Mouse (Mus musculus) layer of hippocampus, postnatal 36 days (tissue): Measurements from ENCODE around the gene Cnn3. TPM values are rescaled to one million over a fixed set of nuclear protein-coding genes. Genes with fewer than 3 reads are reported as not detected.
A peak's percentile ranks its signal among the peaks of the same experiment; 100 is the strongest.

Experiments
- DNase-seq, 2 experiments: peaks; one replicate each; pipeline ENCODE4 v3.0.0; 2022
- total RNA-seq, 2 experiments: library from RNA; stranded (reverse); gene quantifications; 2 replicates each; pipeline ENCODE4 v1.2.3; 2021

Gene Cnn3
- 100 to 1,000 TPM in 1 of 2 experiments, 10 to 100 TPM in 1; 98.4 to 111 TPM for total RNA-seq

GRCm38 (mm10) chr3:121425861-121426620, at the start of gene Cnn3:
Gene Cnn3, plus strand, starts transcription at chr3:121426497.
- peak; percentile 86 for DNase-seq

DNA sequence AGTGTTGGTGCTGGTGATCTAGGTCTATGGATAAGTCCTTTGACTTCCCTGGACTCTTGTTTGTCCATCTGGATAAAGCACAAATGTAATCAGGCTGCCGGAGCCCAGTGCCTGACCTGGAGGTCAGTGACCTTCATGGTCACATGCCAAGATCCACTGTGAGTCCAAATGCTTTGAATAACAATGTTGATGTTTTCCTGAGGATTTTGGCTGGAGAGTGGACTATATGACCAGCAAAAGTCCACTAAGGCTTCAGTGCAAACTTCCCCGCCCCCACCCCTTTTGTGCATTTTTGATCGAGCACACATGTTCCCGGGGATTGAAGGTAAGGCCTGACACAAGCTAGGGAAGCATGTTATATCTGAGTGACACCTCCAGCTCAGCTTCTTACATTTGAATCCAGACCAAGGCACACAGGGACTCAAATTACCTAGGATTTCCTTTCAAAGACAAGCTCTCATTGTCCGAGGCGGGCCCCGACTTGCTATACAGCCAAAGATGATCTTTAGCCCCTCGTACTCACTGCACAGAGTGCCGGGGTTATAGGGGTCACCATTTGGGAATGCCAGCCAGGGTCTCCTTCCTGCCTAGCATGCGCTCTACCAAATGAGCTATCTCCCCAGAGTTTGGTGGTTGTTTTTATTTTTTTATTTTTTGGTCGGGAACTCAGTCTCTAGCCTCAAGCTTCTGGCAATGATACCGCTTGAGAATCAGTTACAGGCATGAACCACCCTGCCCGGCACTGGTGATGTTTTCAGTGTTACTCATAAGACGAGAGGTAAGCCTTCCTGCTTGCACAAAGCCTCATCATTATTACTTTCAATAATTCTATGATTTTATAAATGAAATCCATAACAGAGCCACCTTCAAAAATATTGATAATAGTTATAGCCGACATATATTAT, 47.3 kb upstream of the Cnn3 start:
- no peak for DNase-seq

DNA sequence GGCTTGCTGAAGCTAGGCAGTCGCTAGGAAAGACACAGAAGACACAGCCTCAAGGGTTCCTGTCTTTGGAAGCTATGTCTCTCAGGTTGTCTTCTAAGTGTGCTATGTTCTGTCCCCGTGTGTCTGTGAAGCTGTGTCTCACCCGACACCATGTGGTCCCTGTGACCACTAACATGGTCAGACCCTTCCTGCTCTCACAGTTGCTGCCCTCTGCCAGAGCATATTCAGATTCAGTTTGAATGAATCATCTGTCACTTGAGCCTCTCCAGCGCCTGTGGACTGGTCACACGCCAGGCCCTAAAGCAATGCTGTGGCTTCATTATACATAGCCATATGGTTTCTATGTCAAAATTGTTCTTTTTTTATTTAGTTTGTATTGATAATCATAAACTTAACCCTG, 46.6 kb upstream of the Cnn3 start:
- no peak for DNase-seq

- no peak for DNase-seq
These were observed 38.8 kb upstream of the Cnn3 start for GRCm38 (mm10) chr3:121387471-121388009.

- DNase-seq: no peak
These were observed 36.9 kb upstream of the Cnn3 start for GRCm38 (mm10) chr3:121389366-121389765.

DNA sequence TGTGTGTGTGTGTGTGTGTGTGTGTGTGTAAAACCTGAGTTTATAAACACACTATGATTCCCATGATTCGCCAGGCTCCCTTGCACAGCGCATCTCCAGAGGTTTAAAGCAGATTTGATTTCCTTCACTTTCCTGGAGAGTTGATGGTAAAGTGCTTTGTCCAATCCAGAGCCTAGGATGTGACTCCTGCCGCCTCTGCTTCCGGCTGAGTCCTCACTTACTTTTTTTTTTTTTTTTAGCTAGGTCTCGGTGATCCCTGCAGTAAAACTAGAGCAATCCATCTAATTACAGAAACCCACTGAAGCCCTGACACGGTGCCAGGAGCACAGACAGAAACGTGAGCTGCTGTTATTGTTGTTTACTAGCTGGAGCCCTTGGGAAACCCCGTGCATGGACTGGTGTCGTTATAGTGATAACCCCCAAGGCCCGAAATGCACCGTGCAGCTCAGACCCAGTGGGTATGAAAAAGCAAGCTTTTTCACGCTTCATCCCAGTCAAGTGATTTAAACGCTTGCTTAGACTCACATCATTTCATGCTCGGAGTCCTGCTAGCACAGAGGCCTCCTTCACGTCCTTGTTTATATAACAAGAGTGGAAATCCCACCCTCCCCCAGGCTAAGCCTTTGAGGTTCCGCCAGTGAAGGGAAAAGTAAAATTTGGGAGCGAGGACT, 36.3 kb upstream of the Cnn3 start:
- DNase-seq: no peak

- no peak for DNase-seq
These were observed 35.6 kb upstream of the Cnn3 start for GRCm38 (mm10) chr3:121390724-121391123.

GRCm38 (mm10) chr3:121395588-121396295, 30.6 kb upstream of the Cnn3 start:
- DNase-seq: no peak

DNA sequence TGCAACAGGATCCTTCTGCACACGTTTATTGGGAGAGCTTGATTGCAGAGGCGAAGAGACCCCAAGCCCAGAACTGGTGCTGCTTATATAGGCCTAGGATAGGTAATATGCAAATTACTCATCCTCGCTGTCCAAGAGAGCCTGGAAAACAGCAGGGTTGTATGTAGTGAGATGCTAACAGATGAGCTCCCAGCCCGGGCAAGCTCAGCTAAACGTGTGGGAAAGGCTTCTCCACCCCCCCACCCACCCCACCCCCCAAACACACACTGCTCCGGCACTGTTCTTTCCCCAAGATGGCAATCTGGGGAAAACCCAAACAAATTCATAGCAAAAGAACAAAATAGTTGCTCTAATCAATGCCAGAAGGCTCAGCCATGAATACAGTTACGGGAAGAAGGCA, 29.7 kb upstream of the Cnn3 start:
- DNase-seq: no peak

DNA sequence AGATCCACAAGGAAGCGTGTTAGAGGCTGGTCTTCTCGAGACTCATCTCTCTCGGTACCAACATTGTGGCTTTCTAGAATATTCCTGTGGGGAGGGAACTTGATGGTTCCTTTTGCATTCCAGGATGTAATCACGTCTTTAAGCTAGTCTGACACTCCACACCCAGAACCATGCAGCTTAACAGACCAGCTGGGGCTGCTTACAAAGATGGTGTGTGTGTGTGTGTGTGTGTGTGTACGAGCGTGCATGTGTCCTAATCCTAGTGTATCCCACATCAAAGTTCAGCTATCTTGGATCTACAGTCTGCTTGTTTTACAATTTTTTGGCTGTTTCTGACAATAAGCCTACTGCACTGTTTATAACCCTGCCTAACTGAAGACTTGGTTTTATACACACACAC, 29.3 kb upstream of the Cnn3 start:
- no peak for DNase-seq

GRCm38 (mm10) chr3:121401384-121401783, 24.9 kb upstream of the Cnn3 start:
- DNase-seq: no peak

- DNase-seq: no peak
These were observed 24.2 kb upstream of the Cnn3 start for GRCm38 (mm10) chr3:121402096-121402495.

DNA sequence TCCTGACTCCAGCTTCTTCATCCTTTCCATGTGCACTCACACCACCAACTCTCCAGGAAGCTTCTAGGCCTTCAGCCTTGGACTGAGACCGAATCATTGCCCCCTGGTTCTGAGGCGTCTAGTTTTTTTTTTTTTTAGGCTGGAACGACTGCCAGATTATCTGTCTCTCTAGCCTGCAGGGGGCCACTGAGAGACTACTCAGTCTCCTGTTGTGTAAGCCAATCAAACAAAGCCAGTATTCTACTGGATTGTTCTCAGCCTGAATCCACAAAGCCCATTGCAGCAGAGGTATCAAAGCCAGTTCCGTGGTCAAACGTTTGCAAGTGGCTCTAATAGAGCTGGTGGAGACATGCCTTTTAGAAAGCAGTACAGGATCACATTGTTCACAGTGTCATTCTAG, 22.8 kb upstream of the Cnn3 start:
- no peak for DNase-seq

- no peak for DNase-seq
These were observed 21.2 kb upstream of the Cnn3 start for GRCm38 (mm10) chr3:121405101-121405500.

GRCm38 (mm10) chr3:121407417-121407816, 18.9 kb upstream of the Cnn3 start:
- no peak for DNase-seq

DNA sequence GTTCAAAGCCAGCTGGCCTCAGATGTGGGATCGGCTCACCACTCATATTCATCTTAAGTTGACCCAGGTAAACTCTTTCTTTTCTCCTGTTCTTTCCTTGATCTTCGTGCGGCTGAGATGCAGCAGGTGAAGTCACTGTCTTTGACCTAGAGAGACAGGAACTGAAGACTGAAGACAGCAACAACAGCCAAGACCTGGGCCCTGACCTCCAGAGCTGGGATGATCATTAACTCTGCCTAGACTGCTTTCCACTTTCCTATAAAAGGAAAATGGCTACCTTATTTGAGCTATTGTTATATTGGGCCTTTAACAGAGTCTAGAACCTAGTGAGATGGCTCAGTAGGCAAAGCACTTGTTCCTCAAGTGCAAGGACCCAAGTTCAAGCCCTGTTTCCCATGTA, 17.9 kb upstream of the Cnn3 start:
- no peak for DNase-seq

GRCm38 (mm10) chr3:121411450-121411849, 14.8 kb upstream of the Cnn3 start:
- no peak for DNase-seq

GRCm38 (mm10) chr3:121416171-121417154, 9.8 kb upstream of the Cnn3 start:
- no peak for DNase-seq

DNA sequence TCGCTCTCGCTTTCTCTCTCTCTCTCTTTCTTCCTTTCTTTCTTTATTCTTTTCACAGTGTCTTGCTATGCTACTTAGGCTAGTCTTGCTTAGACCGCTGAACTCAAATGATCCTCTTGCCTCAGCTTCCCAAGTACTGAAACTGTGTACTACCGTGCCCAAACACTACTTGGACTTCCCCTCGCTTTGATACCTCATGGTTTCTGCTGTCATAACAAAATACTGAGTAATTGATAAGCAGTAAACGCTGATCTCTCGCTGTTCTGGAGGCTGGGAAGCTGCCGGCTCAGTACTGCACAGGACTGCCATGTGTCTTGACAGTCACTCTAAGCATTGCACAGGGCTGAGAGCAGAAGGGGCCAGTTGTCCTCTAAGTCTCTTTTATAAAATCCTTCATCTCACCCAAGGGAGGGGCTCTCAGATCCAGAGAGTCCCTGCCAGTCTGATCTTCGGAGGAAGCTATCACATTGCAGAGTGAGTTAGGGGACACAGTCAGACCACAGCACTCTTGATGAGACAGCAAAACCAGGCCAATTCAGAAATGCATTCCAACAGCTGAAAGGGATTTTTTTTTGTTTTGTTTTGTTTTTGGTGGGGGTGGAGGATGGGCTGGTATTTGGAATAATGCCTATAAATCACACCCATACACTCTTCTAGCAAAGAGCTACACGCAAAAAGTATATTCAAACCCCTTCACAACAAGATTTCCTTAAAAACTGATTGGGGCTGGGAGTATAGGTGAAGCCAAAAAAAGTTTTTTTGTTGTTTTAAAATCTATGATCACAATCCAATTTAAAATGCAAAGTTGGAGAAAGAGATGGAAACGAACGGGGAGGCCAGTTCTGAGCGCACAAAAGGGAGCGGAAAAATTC, 8.7 kb upstream of the Cnn3 start:
- DNase-seq: no peak

- no peak for DNase-seq
These were observed 8.1 kb upstream of the Cnn3 start for GRCm38 (mm10) chr3:121418251-121418601.
